Mouse (Mus musculus) mouse embryonic stem cell (cell line): ENCODE results near the gene Fam114a1.

ENCODE experiments used
- in situ Hi-C, 2 experiments: fragments of 300-500 bp; cut with MboI; formaldehyde crosslinking; loops; 1 replicate in 1 of 2; 3 replicates in 1 of 2; pipeline ENCODE4 v1.14.3; 2019 to 2020; ENCODE audit warnings: low sequenced_read_pairs in 2 of 2, low pct_unique_long_range_greater_than_20kb in 1 of 2, mixed read lengths in 1 of 2; ENCODE audit not compliant: unreplicated experiment in 1 of 2

The Fam114a1 gene

DNA sequence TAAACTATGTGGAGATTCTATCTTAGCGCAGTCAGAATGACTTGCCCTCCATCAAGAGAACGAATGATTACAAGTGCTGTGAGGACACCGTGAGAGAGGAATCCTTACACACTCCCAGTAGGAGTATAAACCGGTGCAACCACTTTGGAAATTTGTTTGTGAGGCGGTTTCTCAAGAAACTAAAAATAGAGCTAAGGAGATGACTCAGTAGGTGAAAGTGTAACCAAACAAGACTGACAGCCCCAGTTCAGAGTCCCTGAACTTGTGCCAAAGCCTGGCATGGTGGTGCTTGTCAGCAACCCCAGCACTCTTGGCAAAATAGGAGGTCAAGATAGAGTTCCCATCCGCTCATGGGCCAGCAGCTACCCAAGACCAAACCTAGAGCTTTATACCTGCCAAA, 116.7 kb downstream of the Fam114a1 start:
- in situ Hi-C loops, result no loop called here

DNA sequence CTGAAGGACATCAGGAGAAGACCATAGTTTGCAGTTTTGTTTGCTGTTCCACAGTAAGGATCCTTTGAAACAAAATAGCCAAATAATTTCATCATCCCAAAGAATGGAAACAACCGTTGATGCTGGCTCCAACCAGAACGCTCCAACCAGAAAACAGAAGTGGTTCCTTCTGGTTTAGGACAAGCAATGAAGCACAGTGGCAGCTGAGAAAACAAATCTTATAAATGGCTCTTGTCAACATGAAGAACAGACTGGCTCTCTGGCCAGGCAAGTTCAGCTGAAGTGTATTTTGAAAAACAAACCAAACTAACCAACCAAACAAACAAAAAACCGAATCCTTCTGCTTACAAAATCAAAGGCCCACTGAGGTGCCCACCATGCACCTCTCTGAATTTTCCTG, 119.8 kb downstream of the Fam114a1 start:
- in situ Hi-C loops, result no loop called here

DNA sequence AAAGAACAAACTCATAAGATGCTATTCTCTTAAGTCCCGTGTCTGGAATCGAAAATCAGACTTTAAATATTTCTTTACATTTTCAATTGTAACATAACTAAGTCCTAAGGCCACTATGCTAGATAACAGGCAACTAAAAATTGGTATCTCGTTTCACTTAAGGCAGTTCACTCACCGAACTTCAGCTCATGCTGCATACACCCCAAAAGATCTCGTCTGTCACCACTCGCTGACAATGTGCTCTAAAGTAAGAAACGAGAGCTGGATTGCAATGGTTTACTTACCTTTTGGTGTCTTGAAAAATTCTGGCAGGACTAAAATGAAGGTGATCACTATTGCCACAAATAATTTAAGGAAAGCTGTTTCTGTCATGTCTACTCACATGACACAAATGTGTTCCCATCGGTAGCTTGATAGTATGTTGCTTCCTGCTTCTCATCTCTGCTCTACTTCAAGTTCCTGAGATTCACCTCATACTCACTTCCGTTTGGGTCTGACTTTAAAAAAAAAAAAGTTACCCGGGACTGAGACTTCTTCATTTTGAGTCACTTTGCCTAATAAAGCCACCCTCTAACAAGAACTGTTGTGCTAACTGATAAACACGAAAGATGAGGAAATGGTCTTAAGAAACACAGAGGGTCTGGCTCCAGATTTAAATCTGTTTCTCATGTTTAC, 121.5 kb downstream of the Fam114a1 start:
- in situ Hi-C loops, result no loop called here
